Mouse (Mus musculus): ENCODE results near the gene Prkcz. TPM values are rescaled to one million over a fixed set of nuclear protein-coding genes. Genes with fewer than 3 reads are reported as not detected.

The Prkcz gene
- polyA plus RNA-seq, 1 experiment from 2014 or later, result 2.4 TPM

DNA sequence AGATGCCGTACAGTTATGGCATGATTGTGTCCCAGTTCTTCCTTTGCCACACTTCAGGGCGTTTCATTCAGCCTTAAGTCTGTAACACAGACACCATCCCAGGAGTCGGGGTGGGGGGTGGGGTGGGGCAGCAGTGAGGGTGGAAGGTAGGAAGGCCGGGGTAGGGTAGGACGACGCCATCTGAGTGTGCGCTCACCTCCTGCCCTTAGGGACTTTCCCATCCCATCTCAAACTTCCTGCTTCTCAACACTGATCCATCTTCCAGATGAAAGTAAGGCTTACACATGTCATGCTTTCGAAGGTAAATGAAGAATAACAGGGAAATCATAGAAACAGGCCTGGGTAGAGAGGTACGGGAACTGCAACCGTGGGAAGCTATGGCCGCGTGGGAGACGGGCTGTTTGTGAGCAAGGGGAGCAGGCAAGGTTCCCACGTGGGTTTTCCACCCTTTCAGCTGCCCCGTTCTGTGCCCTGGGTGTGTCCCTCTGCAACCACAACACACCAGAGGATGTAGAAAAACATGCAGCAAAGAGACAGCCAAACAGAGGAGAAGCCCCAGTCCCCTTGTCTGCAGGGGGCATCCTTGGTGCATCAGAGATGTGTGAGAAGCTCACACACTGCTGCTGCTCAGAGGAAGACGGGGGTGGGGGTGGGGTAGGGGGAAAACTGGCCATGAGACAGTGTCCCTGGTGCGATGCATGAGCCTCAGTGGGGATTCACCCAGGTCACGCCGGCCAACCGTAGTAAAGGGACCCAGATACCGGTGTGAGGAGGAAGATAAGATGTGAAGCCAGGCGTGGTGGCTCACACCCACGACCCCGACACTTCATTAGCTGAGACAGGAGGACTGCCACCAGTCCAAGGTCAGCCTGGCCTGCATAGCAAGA lies 54.6 kb downstream of the Prkcz start:
- Histone ChIP-seq H3K27ac (replicated peaks) (no peak overlapping the region), H3K9ac (no peak overlapping the region), H3K36me3 (replicated peaks) (no peaks in the 10 kb centered on the region), H3K4me2 (no peak overlapping the region), H3K4me3 (replicated peaks) (no peak overlapping the region), H3K4me1 (replicated peaks) (peaks cover 3% of the 10 kb centered on the region; the same call in 1 of the 2 replicates), H3K27me3 (no peaks in the 10 kb centered on the region), H3K9me3 (replicated peaks) (no peaks in the 10 kb centered on the region)
- no peak for ATAC-seq (ENCODE audit: insufficient read depth)
- 42% methylated on average over 24 of the region's 24 CpGs for WGBS (ENCODE audit: insufficient replicate concordance)

DNA sequence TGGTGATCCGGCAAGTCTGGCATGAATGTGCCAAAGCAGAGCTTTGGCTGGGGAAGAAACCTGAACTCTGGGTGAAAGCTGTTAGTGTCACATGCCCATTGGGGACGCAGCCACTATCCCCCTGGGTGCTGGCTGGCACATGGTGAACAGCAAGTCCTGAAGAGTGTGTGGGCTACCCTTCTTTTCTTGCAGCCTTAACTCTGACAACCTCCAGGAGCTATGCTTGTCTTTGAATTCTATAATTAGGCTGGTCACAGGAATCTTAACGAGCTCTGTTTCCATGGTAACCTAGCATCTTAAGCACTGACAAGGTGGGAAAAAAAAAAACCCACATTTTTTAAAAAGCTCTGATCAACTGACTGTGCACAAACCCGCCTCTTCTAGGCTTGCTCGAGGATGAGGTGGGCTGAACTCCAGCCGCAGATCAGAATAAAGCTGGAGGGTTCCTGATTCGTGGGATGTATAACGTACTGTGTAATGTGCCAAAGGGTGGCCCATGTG lies 55.6 kb downstream of the Prkcz start:
- H3K9me3 ChIP-seq (replicated peaks), result no peaks in the 10 kb centered on the region
- no peak overlapping the region for H3K9ac ChIP-seq
- H3K36me3 ChIP-seq (replicated peaks), result no peaks in the 10 kb centered on the region
- H3K4me3 ChIP-seq (replicated peaks), result no peak overlapping the region
- peaks cover 3% of the 10 kb centered on the region; the same call in 1 of the 2 replicates for H3K4me1 ChIP-seq (replicated peaks)
- no peaks in the 10 kb centered on the region for H3K27me3 ChIP-seq
- 60% methylated on average over 8 of the region's 8 CpGs for WGBS (ENCODE audit: insufficient replicate concordance)
- no peak overlapping the region for H3K4me2 ChIP-seq
- H3K27ac ChIP-seq (replicated peaks), result no peak overlapping the region
- ATAC-seq (ENCODE audit: insufficient read depth), result no peak

- H3K4me1 ChIP-seq (replicated peaks), result peaks cover 3% of the 10 kb centered on the region; the same call in 1 of the 2 replicates
- no peak overlapping the region for H3K27ac ChIP-seq (replicated peaks)
- no peaks in the 10 kb centered on the region for H3K9me3 ChIP-seq (replicated peaks)
- H3K9ac ChIP-seq, result no peak overlapping the region
- H3K27me3 ChIP-seq, result no peaks in the 10 kb centered on the region
- no peak for ATAC-seq (ENCODE audit: insufficient read depth)
- no peak overlapping the region for H3K4me2 ChIP-seq
- WGBS (ENCODE audit: insufficient replicate concordance), result 62% methylated on average over 7 of the region's 7 CpGs
- H3K4me3 ChIP-seq (replicated peaks), result no peak overlapping the region
- no peaks in the 10 kb centered on the region for H3K36me3 ChIP-seq (replicated peaks)
Measured at GRCm38 (mm10) chr4:155304508-155305096, 56.6 kb downstream of the Prkcz start.

DNA sequence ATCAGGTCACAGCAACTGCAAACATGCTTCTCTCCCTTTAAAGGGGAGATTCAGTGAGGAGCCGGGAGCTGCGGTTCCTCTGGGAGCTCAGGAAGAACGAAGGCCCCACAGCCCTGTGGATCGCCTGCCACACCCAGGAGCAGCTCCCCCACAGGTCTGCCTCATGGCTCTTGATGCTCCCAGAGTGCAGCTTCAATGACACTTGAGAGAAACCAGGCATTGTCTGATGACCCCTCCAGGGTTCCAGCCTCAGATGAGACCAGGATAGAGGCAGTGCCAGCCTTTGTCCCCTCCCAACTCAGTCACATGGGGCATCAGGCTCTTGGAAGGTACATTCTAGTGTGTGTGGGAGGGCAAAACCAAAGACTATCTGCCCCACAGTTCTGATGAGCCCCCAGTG lies 59.2 kb downstream of the Prkcz start:
- H3K4me1 ChIP-seq (replicated peaks), result peaks cover 3% of the 10 kb centered on the region; the same call in 1 of the 2 replicates
- H3K36me3 ChIP-seq (replicated peaks), result no peaks in the 10 kb centered on the region
- no peak overlapping the region for H3K9ac ChIP-seq
- no peak for ATAC-seq (ENCODE audit: insufficient read depth)
- WGBS (ENCODE audit: insufficient replicate concordance), result 45% methylated on average over 4 of the region's 4 CpGs
- H3K4me2 ChIP-seq, result no peak overlapping the region
- H3K27me3 ChIP-seq, result no peaks in the 10 kb centered on the region
- H3K9me3 ChIP-seq (replicated peaks), result no peaks in the 10 kb centered on the region
- no peak overlapping the region for H3K4me3 ChIP-seq (replicated peaks)
- H3K27ac ChIP-seq (replicated peaks), result no peak overlapping the region

- Histone ChIP-seq H3K27me3 (no peaks in the 10 kb centered on the region), H3K9ac (no peak overlapping the region), H3K4me3 (replicated peaks) (no peak overlapping the region), H3K9me3 (replicated peaks) (no peaks in the 10 kb centered on the region), H3K36me3 (replicated peaks) (no peaks in the 10 kb centered on the region), H3K4me2 (no peak overlapping the region), H3K27ac (replicated peaks) (no peak overlapping the region), H3K4me1 (replicated peaks) (no peaks in the 10 kb centered on the region)
- no peak for ATAC-seq (ENCODE audit: insufficient read depth)
- WGBS (ENCODE audit: insufficient replicate concordance), result 81% methylated on average over 7 of the region's 7 CpGs
Measured at GRCm38 (mm10) chr4:155301098-155301447, 60.1 kb downstream of the Prkcz start.

- H3K4me1 ChIP-seq (replicated peaks), result no peaks in the 10 kb centered on the region
- H3K9me3 ChIP-seq (replicated peaks), result no peaks in the 10 kb centered on the region
- H3K9ac ChIP-seq, result no peak overlapping the region
- no peak for ATAC-seq (ENCODE audit: insufficient read depth)
- no peak overlapping the region for H3K4me2 ChIP-seq
- no peak overlapping the region for H3K4me3 ChIP-seq (replicated peaks)
- WGBS (ENCODE audit: insufficient replicate concordance), result 56% methylated on average over 21 of the region's 21 CpGs
- H3K27me3 ChIP-seq, result no peaks in the 10 kb centered on the region
- H3K36me3 ChIP-seq (replicated peaks), result no peaks in the 10 kb centered on the region
- H3K27ac ChIP-seq (replicated peaks), result no peak overlapping the region
Measured at GRCm38 (mm10) chr4:155300421-155301097, 60.6 kb downstream of the Prkcz start.

- Histone ChIP-seq H3K27ac (replicated peaks) (no peak overlapping the region), H3K9me3 (replicated peaks) (no peaks in the 10 kb centered on the region), H3K4me1 (replicated peaks) (no peaks in the 10 kb centered on the region), H3K27me3 (no peaks in the 10 kb centered on the region), H3K9ac (no peak overlapping the region), H3K4me2 (no peak overlapping the region), H3K36me3 (replicated peaks) (no peaks in the 10 kb centered on the region), H3K4me3 (replicated peaks) (no peak overlapping the region)
- 57% methylated on average over 4 of the region's 4 CpGs for WGBS (ENCODE audit: insufficient replicate concordance)
- ATAC-seq (ENCODE audit: insufficient read depth), result no peak
Measured at GRCm38 (mm10) chr4:155298826-155299225, 62.3 kb downstream of the Prkcz start.

DNA sequence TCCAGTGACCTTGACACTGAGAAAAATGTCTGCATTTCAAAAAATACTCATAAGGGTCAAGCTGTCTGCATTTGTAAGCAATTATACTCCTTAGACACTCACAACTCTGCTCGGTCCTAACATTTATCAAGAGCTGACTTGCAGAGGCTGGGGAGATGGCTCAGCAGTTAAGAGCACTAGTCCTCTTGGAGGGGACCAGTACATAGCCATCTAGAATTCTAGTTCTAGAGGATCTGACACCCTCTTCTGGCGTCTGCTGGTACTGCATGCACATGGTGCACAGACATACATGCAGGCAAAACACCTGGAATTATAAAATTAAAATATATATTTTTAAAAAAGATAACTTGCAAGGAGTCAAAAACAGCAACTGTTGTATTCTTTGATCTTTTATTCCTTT lies 64.1 kb downstream of the Prkcz start:
- Histone ChIP-seq H3K4me2 (no peak overlapping the region), H3K9me3 (replicated peaks) (no peaks in the 10 kb centered on the region), H3K9ac (no peak overlapping the region), H3K4me3 (replicated peaks) (no peak overlapping the region), H3K27ac (replicated peaks) (no peak overlapping the region), H3K36me3 (replicated peaks) (no peaks in the 10 kb centered on the region), H3K27me3 (no peaks in the 10 kb centered on the region), H3K4me1 (replicated peaks) (no peaks in the 10 kb centered on the region)
- 45% methylated on average over 2 of the region's 2 CpGs for WGBS (ENCODE audit: insufficient replicate concordance)
- ATAC-seq (ENCODE audit: insufficient read depth), result no peak

- no peak overlapping the region for H3K27ac ChIP-seq (replicated peaks)
- no peaks in the 10 kb centered on the region for H3K27me3 ChIP-seq
- 44% methylated on average over 4 of the region's 4 CpGs for WGBS (ENCODE audit: insufficient replicate concordance)
- no peak overlapping the region for H3K9ac ChIP-seq
- no peak for ATAC-seq (ENCODE audit: insufficient read depth)
- H3K4me2 ChIP-seq, result no peak overlapping the region
- H3K4me3 ChIP-seq (replicated peaks), result no peak overlapping the region
- H3K4me1 ChIP-seq (replicated peaks), result no peaks in the 10 kb centered on the region
- H3K36me3 ChIP-seq (replicated peaks), result no peaks in the 10 kb centered on the region
- no peaks in the 10 kb centered on the region for H3K9me3 ChIP-seq (replicated peaks)
Measured at GRCm38 (mm10) chr4:155295996-155296395, 65.2 kb downstream of the Prkcz start.

DNA sequence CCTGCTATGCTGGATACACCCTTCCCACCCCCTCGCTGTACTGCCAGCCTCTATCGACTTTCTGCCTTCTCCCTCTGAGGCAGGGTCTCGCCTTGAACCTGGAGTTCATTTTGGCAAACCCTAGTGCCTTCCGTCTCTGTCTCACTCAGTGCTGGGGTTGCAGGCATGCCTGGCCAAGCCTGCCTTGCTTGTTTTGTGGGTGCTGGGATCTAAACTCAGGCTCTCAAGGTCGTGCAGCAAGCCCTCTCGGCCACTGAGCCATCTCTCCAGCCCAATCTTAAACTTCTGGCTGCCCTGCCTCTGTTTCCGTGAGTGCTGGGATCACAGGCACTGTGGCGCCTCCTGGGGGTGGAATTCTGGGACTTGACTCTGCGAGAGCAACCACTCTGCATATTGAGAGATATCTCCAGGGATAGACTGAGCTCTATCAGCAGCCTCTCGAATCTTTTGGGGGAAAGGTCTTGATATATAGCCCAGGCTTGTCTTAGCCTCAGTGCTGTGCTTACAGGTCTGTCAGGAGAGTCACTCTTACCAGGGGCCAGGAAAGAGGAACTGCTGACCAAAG lies 66.1 kb downstream of the Prkcz start:
- 55% methylated on average over 10 of the region's 10 CpGs for WGBS (ENCODE audit: insufficient replicate concordance)
- H3K4me1 ChIP-seq (replicated peaks), result no peaks in the 10 kb centered on the region
- H3K27me3 ChIP-seq, result no peaks in the 10 kb centered on the region
- H3K4me3 ChIP-seq (replicated peaks), result no peak overlapping the region
- ATAC-seq (ENCODE audit: insufficient read depth), result no peak
- H3K9ac ChIP-seq, result no peak overlapping the region
- no peaks in the 10 kb centered on the region for H3K9me3 ChIP-seq (replicated peaks)
- no peaks in the 10 kb centered on the region for H3K36me3 ChIP-seq (replicated peaks)
- H3K4me2 ChIP-seq, result no peak overlapping the region
- no peak overlapping the region for H3K27ac ChIP-seq (replicated peaks)

GRCm38 (mm10) chr4:155294381-155294780 lies 66.8 kb downstream of the Prkcz start:
- Histone ChIP-seq H3K27me3 (no peaks in the 10 kb centered on the region), H3K4me2 (no peak overlapping the region), H3K4me3 (replicated peaks) (no peak overlapping the region), H3K9me3 (replicated peaks) (no peaks in the 10 kb centered on the region), H3K9ac (no peak overlapping the region), H3K4me1 (replicated peaks) (no peaks in the 10 kb centered on the region), H3K36me3 (replicated peaks) (no peaks in the 10 kb centered on the region), H3K27ac (replicated peaks) (no peak overlapping the region)
- 77% methylated on average over 14 of the region's 14 CpGs for WGBS (ENCODE audit: insufficient replicate concordance)
- no peak for ATAC-seq (ENCODE audit: insufficient read depth)

Measured in liver, embryonic 15.5 days (tissue).